Mouse (Mus musculus) adrenal gland (tissue): Measurements from ENCODE around the gene Gm4952.
"Not testable (repeated sequence)": the region's sequence is repeated elsewhere in the genome, so short reads cannot be mapped to it uniquely, and the experiment has no call there.

Experiments used
- intact Hi-C: fragments of 180-260 bp; cut with DNase I; formaldehyde crosslinking; loops from one replicate; pipeline ENCODE4 v1.15.1; 2025

Gene Gm4952

DNA sequence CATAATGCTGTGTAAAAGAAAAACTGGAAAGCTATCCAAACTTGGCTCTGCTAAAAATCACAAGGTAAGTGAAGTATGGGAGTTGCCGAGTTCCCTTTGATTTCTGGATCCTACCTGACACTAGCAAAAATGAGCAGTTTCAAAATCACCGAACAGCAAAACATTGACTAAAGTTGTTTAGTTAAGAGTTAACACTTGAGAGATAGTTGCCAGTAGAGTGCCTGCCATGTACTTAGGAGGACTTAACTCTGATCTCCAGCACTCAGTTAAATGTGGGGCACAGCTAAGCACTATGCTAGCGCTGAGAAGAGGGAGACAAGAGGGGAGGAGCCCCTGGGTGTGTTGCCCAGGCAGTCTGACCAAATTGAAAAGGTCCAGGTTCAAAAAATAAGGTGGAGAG is 1.1 kb upstream of the Gm4952 start:
- intact Hi-C loops, result loop anchor here (5.0 to 10.0 kb wide), 2 partner anchors 204 to 464 kb away; no protein-coding TSS in a partner anchor

DNA sequence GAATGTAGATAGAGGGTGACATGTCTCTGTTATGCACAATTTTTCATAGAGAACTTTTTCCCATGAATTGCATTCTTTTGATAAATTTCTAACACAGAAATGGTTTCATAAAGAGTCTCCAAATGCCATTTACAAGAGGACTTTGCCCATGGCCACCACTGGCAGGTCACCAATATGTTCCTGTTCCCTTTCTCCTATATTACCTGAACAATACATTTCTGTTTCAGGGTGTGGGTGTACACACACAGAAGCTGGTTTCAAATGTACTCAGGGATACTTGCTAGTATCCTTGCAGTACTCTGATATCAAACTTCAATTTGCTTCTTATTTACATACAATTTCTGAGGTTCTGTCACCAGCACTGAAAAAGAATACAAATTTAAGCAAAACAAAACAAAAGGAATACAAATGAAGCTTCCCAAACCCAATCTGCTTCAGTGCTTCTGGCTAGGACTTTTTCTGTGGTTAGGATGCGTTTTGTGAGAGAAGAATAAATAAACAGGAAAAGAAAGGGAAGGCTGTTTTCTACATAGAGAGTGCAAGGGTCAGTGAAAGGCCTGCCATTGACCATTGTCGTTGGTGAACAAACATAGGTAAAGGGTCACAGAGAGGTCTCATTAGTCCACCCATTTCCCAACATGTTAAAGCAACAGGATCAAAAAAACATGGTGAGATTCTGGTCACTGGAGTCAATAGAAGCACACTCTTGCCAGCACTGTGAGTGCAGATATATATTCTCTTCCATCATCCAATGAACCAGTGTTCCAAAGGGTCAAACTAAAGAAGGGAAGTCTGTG is 1.1 kb downstream of the Gm4952 start:
- intact Hi-C loops, result no loop called here

DNA sequence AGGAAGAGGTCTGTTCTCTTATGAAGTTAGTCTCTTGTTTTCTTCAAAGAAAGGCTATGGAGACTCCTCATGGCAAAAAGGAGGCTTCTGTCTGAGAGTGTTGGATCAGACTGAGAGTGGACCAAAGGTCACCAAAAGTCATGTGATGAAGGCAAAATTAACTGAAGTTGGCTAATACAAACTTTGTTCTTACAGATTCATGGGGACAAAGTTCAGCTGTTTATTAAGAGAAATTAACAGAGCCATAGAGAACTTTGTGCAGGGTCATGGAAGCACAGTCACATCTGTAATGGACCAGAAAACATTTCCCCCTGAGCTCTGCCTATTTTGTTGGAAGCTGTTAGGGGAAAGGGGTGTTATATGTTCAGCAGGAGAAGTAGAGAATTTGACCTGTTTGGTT is 8.6 kb downstream of the Gm4952 start:
- intact Hi-C loops, result no loop called here

DNA sequence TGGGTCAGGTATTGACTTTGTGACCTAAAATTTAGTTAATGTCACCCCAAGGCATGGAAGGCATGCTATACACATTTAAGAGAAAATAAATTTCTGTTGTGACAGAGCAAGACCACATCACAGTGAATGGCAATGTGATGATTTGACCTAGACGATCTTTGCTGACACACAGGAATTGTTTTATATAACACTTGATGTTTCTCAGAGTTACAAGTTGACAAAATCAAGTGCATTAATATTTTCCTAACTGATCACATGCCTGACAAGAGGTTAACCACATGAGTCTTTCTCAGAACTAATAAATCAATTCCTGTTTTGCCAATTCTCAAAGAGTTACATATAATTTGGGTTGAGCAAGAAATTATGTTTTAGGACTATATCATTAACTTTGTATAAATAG is 13.9 kb downstream of the Gm4952 start:
- intact Hi-C loops, result no loop called here

DNA sequence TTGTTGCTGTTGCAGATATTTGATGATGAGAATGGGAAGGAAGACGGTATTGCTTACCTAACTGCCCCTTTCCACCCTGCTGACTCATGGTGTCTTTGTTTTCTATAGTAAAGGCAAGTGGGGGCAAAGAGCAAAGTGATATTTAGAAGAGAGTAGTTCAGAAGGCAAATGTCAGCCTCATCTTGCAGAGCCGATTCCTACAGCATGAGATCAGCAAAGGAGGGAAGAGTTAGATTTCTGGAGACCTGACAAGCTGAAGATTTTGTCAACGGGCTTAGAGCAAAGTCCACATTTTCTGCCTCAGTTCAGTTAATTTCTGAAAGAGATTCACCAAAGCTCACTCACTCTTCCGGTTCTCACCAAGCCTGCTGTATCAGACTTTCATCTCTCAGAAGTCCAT is 33.4 kb downstream of the Gm4952 start, which contains the start of gene Glyat:
Gene Glyat, plus strand, starts transcription at position 133 of the 400 bp plus-strand sequence.
- intact Hi-C loops, result no loop called here

DNA sequence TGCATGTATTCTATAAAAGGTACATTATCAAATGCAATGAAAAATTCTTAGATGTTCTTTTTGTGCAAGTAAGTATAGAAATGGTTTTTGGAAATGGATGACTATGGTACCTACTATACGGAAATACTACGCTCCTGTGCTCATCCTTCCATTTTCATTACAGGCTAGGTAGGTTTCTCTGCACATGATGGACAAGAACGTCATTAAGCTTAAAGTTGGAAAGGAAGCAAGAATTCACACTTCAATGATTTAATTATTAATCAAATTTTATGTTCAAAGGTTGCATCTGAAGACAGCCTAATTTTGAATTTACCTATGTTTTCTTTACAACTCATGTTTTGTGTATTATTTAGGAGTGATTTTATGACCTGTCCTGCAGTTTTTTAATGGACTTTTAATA is 34.5 kb downstream of the Gm4952 start:
- intact Hi-C loops, result no loop called here

DNA sequence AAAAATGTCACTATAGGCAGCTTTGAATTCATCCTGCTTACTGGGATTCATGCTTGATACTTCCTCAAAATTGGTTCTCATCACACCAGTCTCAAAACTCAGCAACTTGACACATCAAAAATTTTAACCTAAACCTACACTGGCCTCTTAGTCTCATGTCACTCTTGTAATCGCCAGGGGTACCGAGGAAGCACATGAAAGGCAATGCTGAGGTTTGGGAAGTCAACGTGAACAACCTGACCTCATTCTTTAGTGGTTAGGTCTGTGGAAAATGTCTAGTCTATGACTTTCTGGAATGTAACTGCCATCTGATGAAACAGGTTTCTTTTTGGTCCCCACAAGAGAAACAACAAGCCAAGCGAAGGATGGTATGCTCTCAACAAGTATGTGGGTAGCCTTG is 35.2 kb downstream of the Gm4952 start:
- intact Hi-C loops, result no loop called here

DNA sequence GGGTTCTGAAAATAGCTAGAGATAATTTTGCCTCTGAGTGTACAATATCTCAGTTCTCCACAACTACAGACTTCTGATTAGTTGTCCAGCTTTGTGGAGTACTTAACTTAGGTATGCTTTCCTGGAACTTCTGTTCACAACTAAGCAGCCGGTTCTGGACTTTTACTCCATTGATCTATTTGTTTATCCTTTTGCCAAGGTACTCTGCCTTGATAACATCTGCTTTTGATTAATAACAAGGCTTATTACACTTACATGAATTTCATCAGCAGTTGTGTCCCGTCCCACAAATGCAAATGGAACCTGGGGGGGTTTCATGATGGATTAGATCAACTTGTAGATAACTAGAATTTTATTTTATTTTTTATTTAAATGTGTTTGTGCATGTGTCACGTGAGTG is 37.1 kb downstream of the Gm4952 start:
- intact Hi-C loops, result no loop called here

DNA sequence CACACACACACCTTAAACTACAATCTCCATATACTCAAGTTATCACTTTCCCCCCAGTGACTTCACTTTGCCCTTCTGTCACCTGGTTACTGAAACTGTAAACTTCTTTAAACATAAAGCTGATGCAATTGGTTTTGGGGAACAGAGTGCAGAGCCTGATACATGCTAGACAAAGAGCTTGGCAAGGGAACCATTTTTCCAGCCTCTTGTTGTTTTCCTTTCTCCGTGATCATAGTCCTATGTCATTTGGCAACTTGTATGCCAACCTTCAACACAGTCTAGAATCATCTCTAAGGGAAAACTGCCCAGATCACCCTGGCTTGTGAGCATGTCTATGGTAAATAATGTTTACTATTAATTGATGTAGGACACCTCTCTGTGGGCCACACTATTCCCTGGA is 38.3 kb downstream of the Gm4952 start:
- intact Hi-C loops, result no loop called here

DNA sequence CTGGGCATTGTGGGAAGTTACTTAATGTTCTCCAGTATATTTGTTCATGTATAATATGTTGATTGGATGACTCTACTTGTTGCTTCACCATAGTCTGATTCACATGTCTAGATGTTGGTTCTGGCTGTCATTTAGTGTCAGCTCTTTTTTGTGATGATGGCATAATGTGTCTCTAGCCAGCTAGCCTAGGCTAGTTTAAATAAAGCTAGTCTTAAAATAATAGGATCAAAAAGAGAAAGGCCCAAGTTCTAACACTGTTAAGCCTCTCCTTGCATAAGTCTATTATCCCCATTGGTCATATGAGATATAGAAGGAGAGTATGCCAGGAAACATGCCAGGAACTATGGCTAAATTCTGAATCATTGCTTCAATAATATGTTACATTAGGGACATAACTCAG is 49.7 kb downstream of the Gm4952 start:
- intact Hi-C loops, result no loop called here

DNA sequence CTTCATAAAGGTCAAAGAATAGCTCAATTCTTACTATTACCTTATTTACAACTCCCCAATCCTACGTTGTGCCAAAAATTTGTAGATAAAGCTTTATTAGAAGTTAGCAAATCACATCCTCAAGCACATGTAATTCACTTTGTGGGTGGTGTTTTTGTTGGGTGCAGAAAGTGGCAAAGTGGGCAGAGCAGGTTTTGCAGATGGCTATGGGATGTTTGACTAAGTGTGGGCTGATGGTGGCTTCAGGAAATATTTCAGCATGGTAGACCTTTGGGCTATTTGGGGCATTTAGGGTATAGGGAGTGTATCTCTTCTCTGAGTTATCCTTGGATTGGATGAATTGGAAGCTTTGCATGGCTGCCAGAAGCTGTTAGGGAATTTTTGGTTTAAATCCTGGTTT is 66.4 kb downstream of the Gm4952 start:
- intact Hi-C loops, result no loop called here

DNA sequence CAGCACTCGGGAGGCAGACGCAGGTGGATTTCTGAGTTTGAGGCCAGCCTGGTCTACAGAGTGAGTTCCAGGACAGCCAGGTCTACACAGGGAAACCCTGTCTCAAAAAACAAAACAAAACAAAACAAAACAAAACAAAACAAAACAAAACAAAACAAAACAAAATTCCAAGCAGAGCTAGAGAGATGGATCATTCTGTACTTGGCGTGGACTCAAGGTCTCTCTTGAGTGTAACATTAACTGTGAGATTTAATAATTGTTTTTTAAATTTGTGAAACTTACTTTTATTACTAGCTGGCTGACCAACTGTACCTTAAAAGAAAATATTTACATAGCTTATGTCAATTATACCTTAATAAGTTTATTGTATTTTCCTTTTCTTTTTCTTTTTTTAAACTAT is 68.8 kb downstream of the Gm4952 start:
- intact Hi-C loops, result not testable (repeated sequence)

DNA sequence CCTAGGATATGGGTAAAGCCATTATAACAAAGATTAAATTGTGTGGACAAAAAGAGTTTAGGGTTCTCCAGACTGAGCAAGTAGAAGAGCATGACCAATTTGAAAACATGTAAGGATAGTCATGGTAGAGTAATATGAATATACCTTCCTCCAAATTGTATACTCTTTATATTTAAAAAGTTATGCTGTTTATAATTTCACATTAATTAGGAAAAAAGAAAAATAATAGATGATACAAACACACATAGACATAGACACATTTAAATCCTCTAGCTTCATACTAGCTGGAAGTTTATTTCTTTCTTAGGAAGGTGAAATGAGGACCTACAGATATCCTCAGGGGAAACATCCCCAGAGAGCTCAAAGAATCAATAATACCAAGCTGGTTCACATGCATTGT is 70.4 kb downstream of the Gm4952 start, which contains the start of gene Olfr1442:
Gene Olfr1442, plus strand, starts transcription at position 301 of the 400 bp plus-strand sequence.
- intact Hi-C loops, result no loop called here

DNA sequence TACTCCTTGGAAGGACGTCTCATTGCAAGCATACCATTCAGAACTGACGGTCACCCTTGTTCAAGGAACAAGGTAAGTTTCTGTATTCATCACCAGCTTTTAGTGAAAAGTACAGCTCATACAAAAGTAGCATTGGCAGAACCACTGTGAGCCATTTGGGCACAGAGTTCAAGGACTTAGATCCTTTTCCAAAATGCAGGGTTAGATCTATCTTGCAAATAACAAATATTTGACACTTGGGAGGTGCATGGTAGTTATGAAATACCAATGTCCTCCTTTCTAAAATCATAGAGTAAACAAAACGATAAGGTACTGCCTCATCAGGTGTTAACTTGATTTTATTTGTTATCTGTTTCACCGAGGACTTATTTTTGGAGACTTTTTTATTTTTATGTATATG is 71.3 kb downstream of the Gm4952 start:
- intact Hi-C loops, result no loop called here

DNA sequence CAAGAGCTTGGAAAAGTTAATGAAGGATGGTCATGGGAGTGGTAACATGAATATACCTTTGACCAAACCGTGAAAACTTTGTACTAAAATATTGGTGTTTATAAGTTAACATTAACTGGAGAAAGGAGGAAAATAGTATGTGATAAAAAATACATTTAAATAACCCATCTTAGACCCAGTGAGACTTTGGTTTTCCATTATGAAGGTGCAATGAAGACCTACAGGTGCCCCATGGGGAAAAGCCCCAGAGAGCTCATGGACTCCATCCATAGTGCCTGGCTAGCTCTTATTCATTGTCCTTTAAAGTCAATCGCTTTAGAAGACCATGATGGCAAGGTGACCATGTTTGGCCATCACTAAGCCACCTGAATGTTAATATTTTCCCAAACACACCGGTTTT is 78.0 kb downstream of the Gm4952 start, which contains the start of gene Olfr1443:
Gene Olfr1443, plus strand, starts transcription at position 301 of the 400 bp plus-strand sequence.
- intact Hi-C loops, result no loop called here
